Mouse (Mus musculus) left cerebral cortex, adult 9 months (tissue): ENCODE measurements at regions not wholly inside any gene's neighbourhood (a gene's known extent, or its start where the extent isn't known, plus 50 kb on each side); places are given as distances from the start of the nearest gene placed in this dataset.

ENCODE experiments used
- DNase-seq, 2 experiments: peaks; one replicate each; pipeline ENCODE4 v3.0.0; 2022; ENCODE audit warnings: low spot score in 2 of 2

- peak; percentile 59 to 82 for DNase-seq
Measured at GRCm38 (mm10) chr1:41810318-41810964, 885.1 kb upstream of the Pou3f3 start.

- DNase-seq: no peak
Measured at GRCm38 (mm10) chr1:41811130-41811529, 884.4 kb upstream of the Pou3f3 start.

GRCm38 (mm10) chr1:41812071-41812470, 883.5 kb upstream of the Pou3f3 start:
- no peak for DNase-seq

- no peak for DNase-seq
Measured at GRCm38 (mm10) chr1:41814032-41815005, 881.2 kb upstream of the Pou3f3 start.

GRCm38 (mm10) chr1:41815021-41815420, 880.5 kb upstream of the Pou3f3 start:
- no peak for DNase-seq

GRCm38 (mm10) chr1:41822742-41823141, 872.8 kb upstream of the Pou3f3 start:
- DNase-seq: no peak

GRCm38 (mm10) chr1:41825223-41825622, 870.3 kb upstream of the Pou3f3 start:
- DNase-seq: no peak

- DNase-seq: no peak
Measured at GRCm38 (mm10) chr1:41831641-41832040, 863.9 kb upstream of the Pou3f3 start.
